Mouse (Mus musculus): Measurements from ENCODE around the gene Trpm3.

DNA sequence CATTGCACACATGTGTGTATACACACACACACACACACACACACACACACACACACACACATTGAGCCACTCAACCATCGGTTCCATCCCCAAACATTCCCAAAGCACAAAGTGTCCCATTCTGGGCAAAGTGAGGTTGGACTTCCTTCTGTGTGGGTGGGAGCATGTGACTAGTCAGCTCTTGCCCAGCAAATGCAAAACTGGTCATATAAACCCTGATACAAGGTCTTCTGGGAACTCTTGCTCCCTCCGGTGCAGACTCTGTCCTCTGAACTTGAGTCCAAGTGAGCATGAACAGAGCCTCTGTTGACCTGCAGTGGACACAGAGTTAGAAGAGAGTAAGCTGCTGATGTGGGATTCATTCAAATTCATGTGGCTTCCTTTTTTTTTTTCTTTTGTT is 899.5 kb downstream of the Trpm3 start:
- no peak for TF ChIP-seq CTCF (IDR thresholded peaks at IDR 0.05; ENCODE audit: borderline replicate concordance, control insufficient read depth, extremely low read depth, insufficient read depth, low read length, poor library complexity)
- no peak for TF ChIP-seq POLR2A (IDR thresholded peaks at IDR 0.05; ENCODE audit: control insufficient read depth, extremely low read depth, insufficient read depth, low read length, poor library complexity)
